Mouse (Mus musculus): ENCODE results near the gene Spata13. TPM values are rescaled to one million over a fixed set of nuclear protein-coding genes. Genes with fewer than 3 reads are reported as not detected.
A peak's percentile ranks its signal among the peaks of the same experiment; 100 is the strongest.

Gene Spata13
- polyA plus RNA-seq, 1 experiment from 2014 or later, result 31.6 TPM

- H3K36me3 ChIP-seq (ENCODE audit: control insufficient read depth, insufficient read depth, low read length), result peaks cover 21% of the 10 kb centered on the region
- no peak overlapping the region for H3K4me3 ChIP-seq (replicated peaks; ENCODE audit: low read depth, low read length)
- ATAC-seq (ENCODE audit: low FRiP score, low TSS enrichment) (no peak), DNase-seq (no peak)
- H3K4me1 ChIP-seq (ENCODE audit: control insufficient read depth, insufficient read depth, low read length), result no peaks in the 10 kb centered on the region
- H3K9ac ChIP-seq (replicated peaks; ENCODE audit: low read length), result no peak overlapping the region
- WGBS, result 84% methylated on average over 4 of the region's 4 CpGs
- no peaks in the 10 kb centered on the region for H3K9me3 ChIP-seq (ENCODE audit: control insufficient read depth, low read length)
- H3K27me3 ChIP-seq (ENCODE audit: control insufficient read depth, insufficient read depth, low read length), result no peaks in the 10 kb centered on the region
- no peak overlapping the region for H3K27ac ChIP-seq (replicated peaks; ENCODE audit: low read depth, low read length)
- H3K4me2 ChIP-seq (ENCODE audit: low read length), result no peak overlapping the region
Measured at GRCm38 (mm10) chr14:60764526-60764925, 130.7 kb downstream of the Spata13 start.

GRCm38 (mm10) chr14:60765025-60765424, 131.2 kb downstream of the Spata13 start:
- Histone ChIP-seq H3K27ac (replicated peaks; ENCODE audit: low read depth, low read length) (no peak overlapping the region), H3K27me3 (ENCODE audit: control insufficient read depth, insufficient read depth, low read length) (no peaks in the 10 kb centered on the region), H3K36me3 (ENCODE audit: control insufficient read depth, insufficient read depth, low read length) (peaks cover 18% of the 10 kb centered on the region), H3K4me1 (ENCODE audit: control insufficient read depth, insufficient read depth, low read length) (no peaks in the 10 kb centered on the region), H3K9me3 (ENCODE audit: control insufficient read depth, low read length) (no peaks in the 10 kb centered on the region), H3K4me3 (replicated peaks; ENCODE audit: low read depth, low read length) (no peak overlapping the region), H3K9ac (replicated peaks; ENCODE audit: low read length) (no peak overlapping the region), H3K4me2 (ENCODE audit: low read length) (no peak overlapping the region)
- 49% methylated on average over 2 of the region's 2 CpGs for WGBS
- DNase-seq (no peak), ATAC-seq (ENCODE audit: low FRiP score, low TSS enrichment) (no peak)

GRCm38 (mm10) chr14:60767884-60768283, 134.1 kb downstream of the Spata13 start, which contains the start of gene C1qtnf9:
TSS of gene C1qtnf9 (plus strand) at chr14:60768134.
- 79% methylated on average over 4 of the region's 4 CpGs for WGBS

GRCm38 (mm10) chr14:60769340-60769739, 135.5 kb downstream of the Spata13 start:
- H3K36me3 ChIP-seq (ENCODE audit: control insufficient read depth, insufficient read depth, low read length), result no peaks in the 10 kb centered on the region
- no peak overlapping the region for H3K9ac ChIP-seq (replicated peaks; ENCODE audit: low read length)
- no peak overlapping the region for H3K4me3 ChIP-seq (replicated peaks; ENCODE audit: low read depth, low read length)
- WGBS, result 47% methylated on average over 6 of the region's 6 CpGs
- no peak overlapping the region for H3K27ac ChIP-seq (replicated peaks; ENCODE audit: low read depth, low read length)
- H3K4me1 ChIP-seq (ENCODE audit: control insufficient read depth, insufficient read depth, low read length), result no peaks in the 10 kb centered on the region
- ATAC-seq (ENCODE audit: low FRiP score, low TSS enrichment) (no peak), DNase-seq (peak; percentile 28)
- no peaks in the 10 kb centered on the region for H3K27me3 ChIP-seq (ENCODE audit: control insufficient read depth, insufficient read depth, low read length)
- H3K9me3 ChIP-seq (ENCODE audit: control insufficient read depth, low read length), result no peaks in the 10 kb centered on the region
- no peak overlapping the region for H3K4me2 ChIP-seq (ENCODE audit: low read length)

More at GRCm38 (mm10) chr14:60767884-60768283, 134.1 kb downstream of the Spata13 start, which contains the start of gene C1qtnf9:
- no peak for DNase-seq
- Histone ChIP-seq H3K9me3 (ENCODE audit: control insufficient read depth, low read length) (no peaks in the 10 kb centered on the region), H3K9ac (replicated peaks; ENCODE audit: low read length) (no peak within 1 kb of the TSS), H3K4me1 (ENCODE audit: control insufficient read depth, insufficient read depth, low read length) (no peaks in the 10 kb centered on the region), H3K4me2 (ENCODE audit: low read length) (no peak within 1 kb of the TSS), H3K36me3 (ENCODE audit: control insufficient read depth, insufficient read depth, low read length) (0 out of 2 replicates have a peak, but pooled peaks cover 3% of the 10 kb centered on the region), H3K27me3 (ENCODE audit: control insufficient read depth, insufficient read depth, low read length) (no peaks in the 10 kb centered on the region), H3K4me3 (replicated peaks; ENCODE audit: low read depth, low read length) (no peak within 1 kb of the TSS), H3K27ac (replicated peaks; ENCODE audit: low read depth, low read length) (no peak within 1 kb of the TSS)
- ATAC-seq (ENCODE audit: low FRiP score, low TSS enrichment), result no peak

- WGBS, result 75% methylated on average over 6 of the region's 6 CpGs
- H3K27ac ChIP-seq (replicated peaks; ENCODE audit: low read depth, low read length), result no peak overlapping the region
- H3K9me3 ChIP-seq (ENCODE audit: control insufficient read depth, low read length), result no peaks in the 10 kb centered on the region
- DNase-seq (no peak), ATAC-seq (ENCODE audit: low FRiP score, low TSS enrichment) (no peak)
- peak overlapping the region; percentile 25; the same call in 1 of the 2 replicates for H3K4me3 ChIP-seq (replicated peaks; ENCODE audit: low read depth, low read length)
- no peak overlapping the region for H3K9ac ChIP-seq (replicated peaks; ENCODE audit: low read length)
- peak overlapping the region; percentile 50 for H3K4me2 ChIP-seq (ENCODE audit: low read length)
- H3K27me3 ChIP-seq (ENCODE audit: control insufficient read depth, insufficient read depth, low read length), result no peaks in the 10 kb centered on the region
- H3K36me3 ChIP-seq (ENCODE audit: control insufficient read depth, insufficient read depth, low read length), result no peaks in the 10 kb centered on the region
- H3K4me1 ChIP-seq (ENCODE audit: control insufficient read depth, insufficient read depth, low read length), result no peaks in the 10 kb centered on the region
Measured at GRCm38 (mm10) chr14:60770594-60770993, 136.8 kb downstream of the Spata13 start.

- Histone ChIP-seq H3K27me3 (ENCODE audit: control insufficient read depth, insufficient read depth, low read length) (no peaks in the 10 kb centered on the region), H3K9me3 (ENCODE audit: control insufficient read depth, low read length) (no peaks in the 10 kb centered on the region), H3K4me1 (ENCODE audit: control insufficient read depth, insufficient read depth, low read length) (no peaks in the 10 kb centered on the region), H3K9ac (replicated peaks; ENCODE audit: low read length) (no peak overlapping the region; the same call in 1 of the 2 replicates), H3K4me2 (ENCODE audit: low read length) (peak overlapping the region; percentile 50), H3K4me3 (replicated peaks; ENCODE audit: low read depth, low read length) (peak overlapping the region; percentile 25), H3K36me3 (ENCODE audit: control insufficient read depth, insufficient read depth, low read length) (no peaks in the 10 kb centered on the region), H3K27ac (replicated peaks; ENCODE audit: low read depth, low read length) (no peak overlapping the region)
- ATAC-seq (ENCODE audit: low FRiP score, low TSS enrichment) (peak; percentile 62; the same call in 1 of the 2 replicates), DNase-seq (peak; percentile 89)
- WGBS, result 6% methylated on average over 8 of the region's 8 CpGs
Measured at GRCm38 (mm10) chr14:60771057-60771456, 137.3 kb downstream of the Spata13 start.

- 80% methylated on average over 2 of the region's 2 CpGs for WGBS
- H3K4me2 ChIP-seq (ENCODE audit: low read length), result no peak overlapping the region
- DNase-seq, result no peak
- no peak overlapping the region for H3K27ac ChIP-seq (replicated peaks; ENCODE audit: low read depth, low read length)
- no peaks in the 10 kb centered on the region for H3K9me3 ChIP-seq (ENCODE audit: control insufficient read depth, low read length)
- H3K4me3 ChIP-seq (replicated peaks; ENCODE audit: low read depth, low read length), result no peak overlapping the region
- H3K27me3 ChIP-seq (ENCODE audit: control insufficient read depth, insufficient read depth, low read length), result no peaks in the 10 kb centered on the region
- H3K9ac ChIP-seq (replicated peaks; ENCODE audit: low read length), result no peak overlapping the region
- H3K36me3 ChIP-seq (ENCODE audit: control insufficient read depth, insufficient read depth, low read length), result no peaks in the 10 kb centered on the region
- ATAC-seq (ENCODE audit: low FRiP score, low TSS enrichment), result no peak
- H3K4me1 ChIP-seq (ENCODE audit: control insufficient read depth, insufficient read depth, low read length), result no peaks in the 10 kb centered on the region
Measured at GRCm38 (mm10) chr14:60773476-60773875, 139.7 kb downstream of the Spata13 start.

- no peak overlapping the region for H3K9ac ChIP-seq (replicated peaks; ENCODE audit: low read length)
- no peaks in the 10 kb centered on the region for H3K36me3 ChIP-seq (ENCODE audit: control insufficient read depth, insufficient read depth, low read length)
- H3K9me3 ChIP-seq (ENCODE audit: control insufficient read depth, low read length), result no peaks in the 10 kb centered on the region
- H3K27me3 ChIP-seq (ENCODE audit: control insufficient read depth, insufficient read depth, low read length), result no peaks in the 10 kb centered on the region
- ATAC-seq (ENCODE audit: low FRiP score, low TSS enrichment), result no peak
- 92% methylated on average over 8 of the region's 8 CpGs for WGBS
- H3K4me1 ChIP-seq (ENCODE audit: control insufficient read depth, insufficient read depth, low read length), result no peaks in the 10 kb centered on the region
- DNase-seq, result no peak
- no peak overlapping the region for H3K27ac ChIP-seq (replicated peaks; ENCODE audit: low read depth, low read length)
- no peak overlapping the region for H3K4me3 ChIP-seq (replicated peaks; ENCODE audit: low read depth, low read length)
- no peak overlapping the region for H3K4me2 ChIP-seq (ENCODE audit: low read length)
Measured at GRCm38 (mm10) chr14:60776521-60776920, 142.7 kb downstream of the Spata13 start.

- WGBS, result 90% methylated on average over 5 of the region's 5 CpGs
Measured at GRCm38 (mm10) chr14:60777485-60777919, 143.7 kb downstream of the Spata13 start.

More at GRCm38 (mm10) chr14:60777485-60777919, 143.7 kb downstream of the Spata13 start:
- H3K4me3 ChIP-seq (replicated peaks; ENCODE audit: low read depth, low read length), result no peak overlapping the region
- no peaks in the 10 kb centered on the region for H3K36me3 ChIP-seq (ENCODE audit: control insufficient read depth, insufficient read depth, low read length)
- H3K9me3 ChIP-seq (ENCODE audit: control insufficient read depth, low read length), result no peaks in the 10 kb centered on the region
- no peaks in the 10 kb centered on the region for H3K4me1 ChIP-seq (ENCODE audit: control insufficient read depth, insufficient read depth, low read length)
- H3K9ac ChIP-seq (replicated peaks; ENCODE audit: low read length), result no peak overlapping the region
- DNase-seq (no peak), ATAC-seq (ENCODE audit: low FRiP score, low TSS enrichment) (no peak)
- no peak overlapping the region for H3K27ac ChIP-seq (replicated peaks; ENCODE audit: low read depth, low read length)
- H3K27me3 ChIP-seq (ENCODE audit: control insufficient read depth, insufficient read depth, low read length), result no peaks in the 10 kb centered on the region
- no peak overlapping the region for H3K4me2 ChIP-seq (ENCODE audit: low read length)
